Mouse (Mus musculus): ENCODE measurements at regions not wholly inside any gene's neighbourhood (a gene's known extent, or its start where the extent isn't known, plus 50 kb on each side); places are given as distances from the start of the nearest gene placed in this dataset.
A peak's percentile ranks its signal among the peaks of the same experiment; 100 is the strongest.

GRCm38 (mm10) chr8:93591608-93592301 lies 56.1 kb upstream of the Ces5a start:
- H3K27me3 ChIP-seq (replicated peaks) = no peaks in the 10 kb centered on the region
- no peak overlapping the region for H3K4me2 ChIP-seq (replicated peaks)
- no peak overlapping the region for H3K27ac ChIP-seq
- no peak overlapping the region for H3K4me3 ChIP-seq
- no peaks in the 10 kb centered on the region for H3K9me3 ChIP-seq
- peaks cover 5% of the 10 kb centered on the region; the same call in 1 of the 2 replicates for H3K4me1 ChIP-seq
- no peak overlapping the region for H3K9ac ChIP-seq
- peak; percentile 63; the same call in 1 of the 2 replicates for ATAC-seq (ENCODE audit: low FRiP score, low read depth)
- H3K36me3 ChIP-seq = no peaks in the 10 kb centered on the region
- WGBS = 36% methylated on average over 9 of the region's 9 CpGs

GRCm38 (mm10) chr8:93592302-93592651 lies 56.6 kb upstream of the Ces5a start:
- peaks cover 5% of the 10 kb centered on the region; the same call in 1 of the 2 replicates for H3K4me1 ChIP-seq
- no peaks in the 10 kb centered on the region for H3K27me3 ChIP-seq (replicated peaks)
- H3K9ac ChIP-seq = no peak overlapping the region
- H3K36me3 ChIP-seq = no peaks in the 10 kb centered on the region
- no peak overlapping the region for H3K4me2 ChIP-seq (replicated peaks)
- H3K27ac ChIP-seq = no peak overlapping the region
- no peak for ATAC-seq (ENCODE audit: low FRiP score, low read depth)
- 15% methylated on average over 3 of the region's 3 CpGs for WGBS
- H3K4me3 ChIP-seq = no peak overlapping the region
- no peaks in the 10 kb centered on the region for H3K9me3 ChIP-seq

DNA sequence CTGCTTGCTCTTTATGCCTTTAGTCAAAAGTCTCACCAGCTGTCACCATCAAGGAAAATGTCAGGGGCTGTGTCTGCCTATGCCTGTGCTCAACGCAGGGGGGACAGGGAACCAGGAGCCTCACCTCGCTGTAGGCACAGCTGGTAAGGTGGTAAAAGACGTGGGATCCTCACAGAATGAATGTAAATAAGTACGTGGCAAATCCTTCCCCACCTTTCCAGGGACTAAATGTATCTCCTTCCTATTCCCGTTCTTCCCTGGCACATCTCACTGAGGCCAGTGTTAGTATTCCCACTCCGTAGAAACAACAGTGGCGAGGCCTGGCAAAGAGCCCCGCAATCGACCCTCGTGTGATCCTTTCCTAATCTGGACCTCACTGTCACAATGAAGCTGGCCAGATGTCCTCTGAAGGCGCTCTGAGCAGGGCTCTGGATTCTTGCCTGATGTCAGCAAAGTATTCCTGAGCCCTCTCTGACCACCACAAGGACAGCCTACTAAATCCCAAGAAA lies 63.0 kb upstream of the Ces5a start:
- Histone ChIP-seq H3K27ac (no peak overlapping the region), H3K9ac (no peak overlapping the region), H3K36me3 (no peaks in the 10 kb centered on the region), H3K4me1 (no peaks in the 10 kb centered on the region), H3K27me3 (replicated peaks) (no peaks in the 10 kb centered on the region), H3K9me3 (no peaks in the 10 kb centered on the region), H3K4me2 (replicated peaks) (no peak overlapping the region), H3K4me3 (no peak overlapping the region)
- ATAC-seq (ENCODE audit: low FRiP score, low read depth) = no peak
- WGBS = 65% methylated on average over 11 of the region's 11 CpGs

GRCm38 (mm10) chr8:93599306-93599705 lies 63.7 kb upstream of the Ces5a start:
- no peak overlapping the region for H3K4me2 ChIP-seq (replicated peaks)
- no peak overlapping the region for H3K4me3 ChIP-seq
- no peaks in the 10 kb centered on the region for H3K27me3 ChIP-seq (replicated peaks)
- WGBS = 69% methylated on average over 9 of the region's 9 CpGs
- no peaks in the 10 kb centered on the region for H3K36me3 ChIP-seq
- no peaks in the 10 kb centered on the region for H3K4me1 ChIP-seq
- no peak overlapping the region for H3K27ac ChIP-seq
- no peak for ATAC-seq (ENCODE audit: low FRiP score, low read depth)
- no peaks in the 10 kb centered on the region for H3K9me3 ChIP-seq
- H3K9ac ChIP-seq = no peak overlapping the region

DNA sequence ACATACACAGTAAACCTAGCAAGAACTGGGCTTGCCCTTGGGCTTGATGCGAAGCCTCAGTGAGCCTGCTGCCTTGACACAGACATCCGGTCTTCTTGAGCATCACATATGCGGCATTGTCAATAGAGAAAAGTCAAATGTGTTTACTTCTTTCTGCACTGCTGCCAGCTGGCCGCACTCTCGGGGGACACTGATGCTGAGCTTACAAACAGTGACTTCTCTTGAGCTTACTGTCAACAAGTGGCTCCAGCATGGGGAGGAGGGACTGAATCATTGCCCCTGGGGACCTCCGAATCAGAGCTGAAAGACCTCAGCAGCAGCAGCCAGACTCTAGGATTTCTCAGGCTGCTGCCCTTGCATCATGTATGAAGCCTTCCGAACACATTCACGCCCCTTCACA lies 64.1 kb upstream of the Ces5a start:
- no peak for ATAC-seq (ENCODE audit: low FRiP score, low read depth)
- H3K9me3 ChIP-seq = no peaks in the 10 kb centered on the region
- H3K4me2 ChIP-seq (replicated peaks) = no peak overlapping the region
- WGBS = 69% methylated on average over 8 of the region's 8 CpGs
- no peaks in the 10 kb centered on the region for H3K36me3 ChIP-seq
- H3K4me3 ChIP-seq = no peak overlapping the region
- H3K4me1 ChIP-seq = no peaks in the 10 kb centered on the region
- H3K27me3 ChIP-seq (replicated peaks) = no peaks in the 10 kb centered on the region
- no peak overlapping the region for H3K27ac ChIP-seq
- H3K9ac ChIP-seq = no peak overlapping the region

DNA sequence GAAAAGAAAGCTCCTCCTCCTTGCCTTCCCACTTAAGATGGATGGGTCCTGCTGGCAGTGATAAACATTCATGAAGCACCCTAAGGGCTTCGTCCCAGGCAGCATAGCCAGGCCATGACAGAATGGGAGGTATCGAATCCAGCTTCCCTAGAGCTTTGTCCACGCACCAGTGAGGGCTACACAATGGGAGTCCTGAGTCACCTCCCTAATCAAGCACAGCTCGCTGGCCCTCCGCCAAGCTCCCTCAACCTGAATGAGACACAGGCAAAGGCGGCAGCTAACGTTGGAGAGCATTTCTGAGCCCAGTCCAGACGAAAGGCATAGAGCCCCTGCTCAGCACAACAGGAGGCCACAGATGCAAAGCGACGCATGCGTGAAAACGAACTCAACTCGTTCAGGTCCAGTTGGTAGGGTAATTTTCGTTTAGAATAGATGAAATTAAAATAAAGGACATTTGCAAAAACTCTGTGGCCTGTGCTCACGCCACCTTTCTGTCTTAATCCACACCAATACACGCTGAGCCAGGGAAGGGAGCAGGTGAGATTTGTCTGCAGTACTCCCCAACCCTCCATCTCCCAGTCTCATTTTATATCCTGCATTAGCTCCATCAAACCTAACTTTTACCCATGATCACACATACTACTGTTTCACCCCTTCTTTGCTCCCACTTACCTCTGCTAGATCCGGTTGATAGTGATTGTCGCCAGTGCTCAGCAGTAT lies 91.3 kb upstream of the Ces5a start:
- Histone ChIP-seq H3K9me3 (no peaks in the 10 kb centered on the region), H3K36me3 (no peaks in the 10 kb centered on the region), H3K4me1 (peaks cover 7% of the 10 kb centered on the region), H3K4me3 (no peak overlapping the region), H3K4me2 (replicated peaks) (peak overlapping the region; percentile 41), H3K9ac (no peak overlapping the region), H3K27ac (no peak overlapping the region), H3K27me3 (replicated peaks) (no peaks in the 10 kb centered on the region)
- WGBS = 25% methylated on average over 18 of the region's 18 CpGs
- ATAC-seq (ENCODE audit: low FRiP score, low read depth) = peak; percentile 89

GRCm38 (mm10) chr8:93627626-93628025 lies 92.0 kb upstream of the Ces5a start:
- Histone ChIP-seq H3K27ac (no peak overlapping the region), H3K36me3 (no peaks in the 10 kb centered on the region), H3K9me3 (no peaks in the 10 kb centered on the region), H3K4me1 (peaks cover 7% of the 10 kb centered on the region), H3K4me2 (replicated peaks) (no peak overlapping the region), H3K4me3 (no peak overlapping the region), H3K27me3 (replicated peaks) (no peaks in the 10 kb centered on the region), H3K9ac (no peak overlapping the region)
- WGBS = 74% methylated on average over 6 of the region's 6 CpGs
- no peak for ATAC-seq (ENCODE audit: low FRiP score, low read depth)

- H3K27me3 ChIP-seq (replicated peaks) = no peaks in the 10 kb centered on the region
- H3K4me1 ChIP-seq = no peaks in the 10 kb centered on the region
- H3K4me2 ChIP-seq (replicated peaks) = no peak overlapping the region
- no peak overlapping the region for H3K4me3 ChIP-seq
- H3K9ac ChIP-seq = no peak overlapping the region
- no peaks in the 10 kb centered on the region for H3K36me3 ChIP-seq
- no peak overlapping the region for H3K27ac ChIP-seq
- no peaks in the 10 kb centered on the region for H3K9me3 ChIP-seq
- WGBS = 83% methylated on average over 8 of the region's 8 CpGs
- no peak for ATAC-seq (ENCODE audit: low FRiP score, low read depth)
Observed at GRCm38 (mm10) chr8:93632896-93633295, 97.3 kb upstream of the Ces5a start.

GRCm38 (mm10) chr8:93642770-93643169 lies 107.1 kb upstream of the Ces5a start:
- ATAC-seq (ENCODE audit: low FRiP score, low read depth) = no peak

GRCm38 (mm10) chr8:93643471-93644215 lies 108.0 kb upstream of the Ces5a start:
- Histone ChIP-seq H3K27ac (no peak overlapping the region), H3K4me3 (no peak overlapping the region), H3K4me2 (replicated peaks) (no peak overlapping the region), H3K9me3 (no peaks in the 10 kb centered on the region), H3K4me1 (no peaks in the 10 kb centered on the region), H3K27me3 (replicated peaks) (no peaks in the 10 kb centered on the region), H3K36me3 (no peaks in the 10 kb centered on the region), H3K9ac (no peak overlapping the region)
- 79% methylated on average over 4 of the region's 4 CpGs for WGBS
- no peak for ATAC-seq (ENCODE audit: low FRiP score, low read depth)

More at GRCm38 (mm10) chr8:93642770-93643169, 107.1 kb upstream of the Ces5a start:
- no peaks in the 10 kb centered on the region for H3K36me3 ChIP-seq
- no peaks in the 10 kb centered on the region for H3K4me1 ChIP-seq
- no peaks in the 10 kb centered on the region for H3K9me3 ChIP-seq
- H3K27ac ChIP-seq = no peak overlapping the region
- H3K4me2 ChIP-seq (replicated peaks) = no peak overlapping the region
- H3K27me3 ChIP-seq (replicated peaks) = no peaks in the 10 kb centered on the region
- 52% methylated on average over 2 of the region's 2 CpGs for WGBS
- H3K4me3 ChIP-seq = no peak overlapping the region
- H3K9ac ChIP-seq = no peak overlapping the region

GRCm38 (mm10) chr8:93653421-93653820 lies 117.8 kb upstream of the Ces5a start:
- H3K27me3 ChIP-seq (replicated peaks) = no peaks in the 10 kb centered on the region
- no peak overlapping the region for H3K27ac ChIP-seq
- 90% methylated on average over 2 of the region's 2 CpGs for WGBS
- H3K36me3 ChIP-seq = no peaks in the 10 kb centered on the region
- no peaks in the 10 kb centered on the region for H3K4me1 ChIP-seq
- H3K9me3 ChIP-seq = no peaks in the 10 kb centered on the region
- ATAC-seq (ENCODE audit: low FRiP score, low read depth) = no peak
- H3K9ac ChIP-seq = no peak overlapping the region
- H3K4me2 ChIP-seq (replicated peaks) = no peak overlapping the region
- no peak overlapping the region for H3K4me3 ChIP-seq

DNA sequence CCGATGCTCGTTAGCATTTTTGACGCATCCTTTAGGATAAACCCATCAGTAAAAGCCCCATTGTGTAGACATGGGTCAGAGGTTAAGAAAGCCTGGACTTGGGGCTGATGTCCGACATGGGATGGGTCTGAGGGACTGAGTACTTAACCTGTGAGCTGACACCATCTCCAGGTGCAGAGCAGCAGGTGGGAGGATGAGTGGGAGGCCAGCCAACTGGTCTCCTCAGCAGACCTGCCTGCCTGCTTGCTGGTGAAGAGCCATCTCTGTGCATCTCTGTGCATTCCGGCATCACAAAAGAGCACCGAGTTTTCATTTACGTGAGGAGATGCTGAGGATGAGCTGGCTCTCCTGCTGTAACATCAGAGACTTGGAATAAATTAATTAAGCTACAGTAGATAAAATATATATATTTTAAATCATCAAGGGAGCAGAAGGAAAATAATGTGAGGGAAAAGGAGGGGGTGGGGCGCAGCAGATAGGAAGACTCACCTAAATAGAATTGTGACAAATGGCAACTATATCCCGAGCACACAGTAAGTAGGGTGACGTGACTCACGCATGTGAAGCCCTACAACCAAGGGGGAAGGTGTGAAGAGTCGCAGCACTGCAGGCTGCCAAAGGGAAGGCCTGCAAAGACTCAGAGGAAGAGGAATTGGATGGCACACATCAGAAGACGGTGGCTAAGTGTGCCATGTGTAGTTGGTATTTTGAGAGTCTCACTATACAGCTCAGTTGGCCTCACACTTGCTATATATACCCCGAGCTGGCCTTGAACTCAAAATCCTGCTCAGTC lies 118.5 kb upstream of the Ces5a start:
- no peak overlapping the region for H3K4me3 ChIP-seq
- H3K36me3 ChIP-seq = no peaks in the 10 kb centered on the region
- no peak overlapping the region for H3K27ac ChIP-seq
- no peaks in the 10 kb centered on the region for H3K4me1 ChIP-seq
- no peak overlapping the region for H3K4me2 ChIP-seq (replicated peaks)
- WGBS = 82% methylated on average over 14 of the region's 14 CpGs
- no peak for ATAC-seq (ENCODE audit: low FRiP score, low read depth)
- no peaks in the 10 kb centered on the region for H3K27me3 ChIP-seq (replicated peaks)
- no peak overlapping the region for H3K9ac ChIP-seq
- no peaks in the 10 kb centered on the region for H3K9me3 ChIP-seq
